Mouse (Mus musculus) embryonic facial prominence, embryonic 15.5 days (tissue): Measurements from ENCODE around the gene Hivep2. TPM values are rescaled to one million over a fixed set of nuclear protein-coding genes. Genes with fewer than 3 reads are reported as not detected.

Experiments used
- ATAC-seq: fragments of 200-750 bp; cut with Nextera tagmentation; 2 replicates; pipeline ENCODE4 v1.8.0; 2017; ENCODE audit warnings: low read depth, moderate TSS enrichment; ENCODE audit not compliant: insufficient number of reproducible peaks, low FRiP score, low TSS enrichment
- H3K27ac ChIP-seq: fragments of 300-500 bp; sonication (generic); replicated peaks from 2 replicates; pipeline ENCODE4 v1.5.1; 2015; ENCODE audit warnings: mild to moderate bottlenecking, inconsistent platforms
- H3K27me3 ChIP-seq: fragments of 300-500 bp; sonication (generic); 2 replicates; pipeline ENCODE4 v1.6.1; 2015; ENCODE audit warnings: inconsistent platforms
- H3K36me3 ChIP-seq: fragments of 300-500 bp; sonication (generic); 2 replicates; pipeline ENCODE4 v1.6.1; 2015; ENCODE audit warnings: mild to moderate bottlenecking, inconsistent platforms
- H3K4me1 ChIP-seq: fragments of 300-500 bp; sonication (generic); 2 replicates; pipeline ENCODE4 v1.6.1; 2015; ENCODE audit warnings: inconsistent platforms
- H3K4me2 ChIP-seq: fragments of 300-500 bp; sonication (generic); replicated peaks from 2 replicates; pipeline ENCODE4 v1.6.1; 2015; ENCODE audit warnings: mild to moderate bottlenecking, inconsistent platforms
- H3K4me3 ChIP-seq: fragments of 300-500 bp; sonication (generic); replicated peaks from 2 replicates; pipeline ENCODE4 v1.5.1; 2015; ENCODE audit warnings: mild to moderate bottlenecking, inconsistent platforms
- H3K9ac ChIP-seq: fragments of 300-500 bp; sonication (generic); 2 replicates; pipeline ENCODE4 v1.6.1; 2015; ENCODE audit warnings: inconsistent platforms
- H3K9me3 ChIP-seq: fragments of 300-500 bp; sonication (generic); replicated peaks from 2 replicates; pipeline ENCODE4 v1.6.1; 2016; ENCODE audit warnings: inconsistent platforms
- WGBS: fragments of 180-500 bp; shearing (Covaris S2); methylation state at CpG from one replicate; pipeline ENCODE4 v1.1.7; 2015; 5-methylcytosine and 5-hydroxymethylcytosine counted together
- polyA plus RNA-seq: library from polyadenylated mRNA; unstranded; fragments of >200 nt; fragmentation: Nextera tagmentation; extraction: Ambion mirVana; gene quantifications from 2 replicates; pipeline ENCODE4 v1.2.1, GENCODE M21; 2015

Gene Hivep2
- polyA plus RNA-seq, 1 experiment from 2014 or later: 10.0 TPM

DNA sequence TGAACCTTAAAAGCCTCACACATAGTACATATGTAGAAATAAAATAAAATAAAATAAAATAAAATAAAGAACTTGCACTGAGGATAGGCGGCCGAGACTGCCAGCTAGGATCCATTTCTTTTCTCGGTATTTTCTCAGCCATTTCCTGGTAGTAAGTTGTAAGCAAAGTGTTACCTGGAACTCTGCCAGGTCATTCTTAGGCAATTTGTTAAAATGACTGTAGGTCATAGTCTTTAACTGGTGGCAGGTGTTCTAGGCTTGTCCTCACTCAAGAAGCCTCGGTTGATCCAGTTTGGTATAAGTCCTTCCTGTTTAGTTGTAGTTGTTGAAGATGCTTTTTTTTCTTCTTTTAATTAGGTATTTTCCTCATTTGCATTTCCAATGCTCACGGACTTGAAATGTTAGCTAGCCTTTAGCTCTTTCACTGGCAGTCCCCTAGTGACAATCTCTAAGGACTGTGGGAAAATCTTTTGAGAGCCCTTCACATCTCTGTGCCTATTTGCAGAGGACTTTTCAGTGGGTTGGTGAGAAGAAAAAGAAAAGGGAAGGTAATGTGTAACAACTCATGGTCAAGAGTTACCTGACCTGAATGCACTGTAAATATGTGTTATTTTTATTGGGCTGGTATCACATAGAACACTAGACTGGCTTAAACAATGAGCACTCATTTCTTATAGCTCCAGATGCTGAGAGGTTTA, 203.1 kb downstream of the Hivep2 start:
- Histone ChIP-seq H3K27me3 (no peaks in the 10 kb centered on the region), H3K9ac (no peak overlapping the region), H3K36me3 (no peaks in the 10 kb centered on the region), H3K9me3 (no peaks in the 10 kb centered on the region), H3K4me1 (no peaks in the 10 kb centered on the region), H3K4me2 (no peak overlapping the region), H3K4me3 (no peak overlapping the region), H3K27ac (no peak overlapping the region)
- 74% methylated on average over 5 of the region's 5 CpGs for WGBS
- ATAC-seq: no peak

DNA sequence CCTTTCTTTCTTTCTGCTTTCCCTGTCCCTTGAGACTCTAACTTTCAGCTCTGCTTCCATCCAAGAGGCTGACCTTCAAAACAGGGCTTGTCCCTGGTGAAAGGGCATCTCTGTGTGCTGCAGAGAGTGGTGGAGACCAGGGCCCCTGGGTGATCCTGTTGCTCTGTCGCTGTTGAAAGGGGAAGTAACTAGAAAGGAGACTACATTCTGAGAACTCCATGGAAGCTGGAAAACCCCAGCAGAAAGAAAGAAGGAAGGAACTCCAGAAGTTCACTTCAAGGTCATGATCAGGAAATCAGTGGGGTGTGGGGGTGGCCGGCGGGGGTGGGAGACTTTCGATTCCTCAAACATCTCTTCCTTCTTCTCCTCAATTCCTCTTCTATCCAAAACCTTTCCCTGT, 208.2 kb downstream of the Hivep2 start:
- ATAC-seq: no peak
- Histone ChIP-seq H3K4me1 (no peaks in the 10 kb centered on the region), H3K4me3 (no peak overlapping the region), H3K27me3 (no peaks in the 10 kb centered on the region), H3K27ac (no peak overlapping the region), H3K36me3 (no peaks in the 10 kb centered on the region), H3K4me2 (no peak overlapping the region), H3K9me3 (no peaks in the 10 kb centered on the region), H3K9ac (no peak overlapping the region)
- 70% methylated on average over 4 of the region's 4 CpGs for WGBS

DNA sequence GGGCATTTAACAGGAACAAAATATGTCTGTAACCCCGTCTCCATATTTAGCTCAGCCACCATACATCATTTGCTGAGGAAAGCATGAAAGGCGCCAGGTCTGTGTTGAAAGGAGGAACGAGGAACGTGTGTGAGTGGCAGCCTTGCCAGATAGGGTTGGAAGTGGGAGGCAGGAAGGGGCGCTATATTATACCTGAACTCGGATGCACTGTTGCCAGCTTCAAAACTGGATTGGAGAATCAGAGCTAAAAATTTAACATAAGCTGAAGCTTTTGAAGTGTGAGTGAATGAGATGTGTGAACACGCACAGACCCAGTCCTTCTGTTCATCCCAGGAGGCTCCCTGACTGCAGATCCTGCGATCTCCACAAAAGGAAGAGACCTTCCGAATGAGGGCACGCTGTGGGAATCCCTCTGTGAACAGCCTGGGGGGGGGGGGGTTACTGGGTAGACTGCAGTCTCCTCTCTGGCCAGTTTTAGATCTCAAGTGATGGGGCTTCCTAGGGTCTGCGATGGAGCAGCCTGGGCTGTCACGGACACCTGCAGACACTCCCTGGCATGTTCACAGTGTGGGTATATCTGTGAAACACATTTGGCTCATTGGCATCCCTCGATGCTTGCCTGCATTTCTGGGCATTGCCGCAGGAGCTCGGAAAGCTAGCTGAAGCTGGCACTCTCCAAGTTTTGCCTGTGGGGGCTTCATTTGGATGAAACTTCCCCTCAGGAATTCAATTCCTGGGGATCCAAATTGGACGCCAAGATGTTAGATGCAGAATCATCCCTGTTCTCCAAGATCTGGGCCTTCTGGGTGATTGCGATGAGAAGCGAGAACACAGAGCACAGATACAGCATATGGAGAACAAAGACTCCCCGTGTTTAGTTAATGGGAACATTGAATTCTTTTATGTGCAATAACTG, 213.8 kb downstream of the Hivep2 start:
- Histone ChIP-seq H3K4me1 (no peaks in the 10 kb centered on the region), H3K36me3 (no peaks in the 10 kb centered on the region), H3K27ac (no peak overlapping the region), H3K4me2 (no peak overlapping the region), H3K9me3 (no peaks in the 10 kb centered on the region), H3K27me3 (no peaks in the 10 kb centered on the region), H3K9ac (no peak overlapping the region), H3K4me3 (no peak overlapping the region)
- ATAC-seq: no peak
- 79% methylated on average over 19 of the region's 19 CpGs for WGBS

DNA sequence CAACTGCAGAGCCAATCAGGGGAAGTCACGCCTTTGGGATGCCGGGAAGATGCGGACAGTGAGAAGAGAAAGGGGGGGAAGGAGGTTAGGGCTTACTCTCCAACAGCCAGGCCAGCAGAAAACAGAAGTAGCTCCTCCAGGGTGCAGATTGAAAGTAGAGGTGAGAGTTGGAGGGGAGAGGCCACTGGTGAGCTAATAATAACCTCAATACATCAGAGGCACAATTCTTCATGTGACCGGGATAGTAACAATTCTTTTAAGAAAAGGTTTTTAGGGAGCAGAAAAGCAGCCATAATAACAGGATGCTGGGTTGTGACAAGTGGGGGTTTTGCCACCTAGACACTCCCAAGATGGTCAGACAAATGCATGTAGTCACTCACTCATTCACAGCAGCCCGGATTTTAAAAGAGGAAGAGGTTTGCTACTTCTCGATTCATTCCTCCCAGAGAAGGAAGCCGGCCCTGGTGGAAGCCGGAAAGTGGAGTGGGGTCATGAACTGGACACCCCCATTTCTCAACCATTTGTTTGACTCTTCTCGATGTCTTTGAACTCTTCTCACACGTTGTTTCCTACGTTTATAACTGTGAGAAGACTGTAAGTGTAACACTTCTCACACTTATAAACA, 220.6 kb downstream of the Hivep2 start:
- Histone ChIP-seq H3K4me1 (no peaks in the 10 kb centered on the region), H3K9ac (no peak overlapping the region), H3K27ac (no peak overlapping the region), H3K27me3 (no peaks in the 10 kb centered on the region), H3K9me3 (no peaks in the 10 kb centered on the region), H3K36me3 (no peaks in the 10 kb centered on the region), H3K4me3 (no peak overlapping the region), H3K4me2 (no peak overlapping the region)
- no peak for ATAC-seq
- 81% methylated on average over 11 of the region's 11 CpGs for WGBS

DNA sequence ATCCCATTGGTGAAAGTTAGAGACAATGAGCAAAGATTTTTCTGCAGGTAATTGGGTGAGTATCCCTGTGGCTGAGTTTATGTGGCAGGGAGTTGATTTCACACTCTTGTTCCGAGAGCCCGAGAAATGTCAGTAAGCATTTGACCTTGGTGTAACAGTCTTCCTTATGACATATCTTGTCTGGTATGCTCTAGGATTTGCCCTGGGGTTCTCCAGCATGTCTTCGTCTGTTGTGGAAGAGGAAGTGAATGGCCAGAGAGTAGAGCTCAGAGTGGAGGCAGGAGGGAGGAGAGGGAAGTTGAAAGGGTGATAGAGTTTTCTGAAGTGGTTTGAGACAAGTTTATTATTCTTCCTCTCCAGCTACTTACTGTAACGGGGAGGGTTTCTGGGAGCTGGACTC, 223.2 kb downstream of the Hivep2 start:
- Histone ChIP-seq H3K9ac (no peak overlapping the region), H3K27ac (no peak overlapping the region), H3K27me3 (no peaks in the 10 kb centered on the region), H3K36me3 (no peaks in the 10 kb centered on the region), H3K4me3 (no peak overlapping the region), H3K9me3 (no peaks in the 10 kb centered on the region), H3K4me1 (no peaks in the 10 kb centered on the region), H3K4me2 (no peak overlapping the region)
- 33% methylated on average over 4 of the region's 4 CpGs for WGBS
- ATAC-seq: no peak

DNA sequence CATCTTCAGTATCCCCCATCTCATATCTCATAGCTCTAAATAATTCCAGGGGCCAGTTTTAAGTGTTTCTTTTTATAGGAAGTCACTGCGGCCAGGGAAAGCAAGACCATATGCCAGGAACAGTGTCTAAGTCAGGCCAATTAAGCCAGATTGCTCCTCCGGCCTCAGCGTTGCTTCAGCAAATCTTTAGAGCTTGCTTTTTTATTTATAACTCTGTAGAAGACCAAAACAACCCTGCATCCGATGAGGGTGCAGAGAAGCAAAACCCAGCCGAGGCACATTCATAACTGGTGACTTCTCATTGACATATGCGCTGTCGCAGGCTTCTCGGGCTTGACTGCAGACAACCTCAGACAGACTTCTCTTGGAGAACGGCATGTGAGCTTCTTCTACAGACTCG, 225.3 kb downstream of the Hivep2 start:
- WGBS: 67% methylated on average over 10 of the region's 10 CpGs
- H3K9ac ChIP-seq: no peak overlapping the region
- no peak overlapping the region for H3K4me2 ChIP-seq
- no peaks in the 10 kb centered on the region for H3K9me3 ChIP-seq
- ATAC-seq: no peak
- no peak overlapping the region for H3K4me3 ChIP-seq
- peaks cover 3% of the 10 kb centered on the region; the same call in 1 of the 2 replicates for H3K4me1 ChIP-seq
- no peaks in the 10 kb centered on the region for H3K27me3 ChIP-seq
- H3K27ac ChIP-seq: no peak overlapping the region
- H3K36me3 ChIP-seq: no peaks in the 10 kb centered on the region

DNA sequence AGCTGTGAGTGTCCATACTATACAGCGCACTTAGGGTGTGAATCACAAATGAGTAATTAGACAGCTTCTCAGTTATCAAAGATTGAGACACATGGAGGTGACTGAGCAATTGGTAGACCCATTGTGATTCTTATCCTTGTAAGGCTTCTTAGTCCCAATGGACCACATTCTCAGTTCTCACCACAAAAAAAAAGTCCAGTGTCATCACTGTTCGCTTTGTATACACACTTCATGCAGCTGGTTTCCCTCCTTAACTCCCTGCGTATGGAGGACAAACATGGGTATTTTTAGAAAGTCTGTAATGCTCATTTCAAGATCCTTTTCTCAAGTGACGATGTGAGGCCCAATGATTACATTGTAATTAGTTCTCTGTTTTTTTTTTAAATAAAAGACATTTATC, 226.3 kb downstream of the Hivep2 start:
- WGBS: 69% methylated on average over 4 of the region's 4 CpGs
- no peak for ATAC-seq

DNA sequence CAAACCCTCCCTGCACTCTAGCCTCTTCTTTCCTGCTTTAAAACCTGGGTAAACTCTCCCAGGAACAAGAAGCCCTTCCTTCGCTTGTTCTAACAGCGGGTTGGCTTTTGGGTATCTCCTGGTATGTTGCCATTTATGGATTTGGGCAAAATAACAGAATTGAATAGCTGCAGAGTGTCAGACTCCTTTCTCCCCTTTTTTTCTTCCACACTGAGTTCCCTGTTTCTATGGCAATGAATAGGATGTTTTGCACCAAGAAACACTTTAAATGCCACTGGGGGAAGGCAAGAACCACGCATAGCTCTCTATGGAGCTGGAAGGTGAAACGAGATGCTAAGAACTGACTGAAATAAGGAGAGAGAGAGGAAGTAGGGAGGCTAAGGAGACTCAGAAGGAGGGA, 227.8 kb downstream of the Hivep2 start:
- WGBS: 83% methylated on average over 4 of the region's 4 CpGs
- H3K9ac ChIP-seq: no peak overlapping the region
- H3K4me1 ChIP-seq: peaks cover 5% of the 10 kb centered on the region; the same call in 1 of the 2 replicates
- H3K36me3 ChIP-seq: no peaks in the 10 kb centered on the region
- ATAC-seq: no peak
- no peak overlapping the region for H3K4me2 ChIP-seq
- no peaks in the 10 kb centered on the region for H3K27me3 ChIP-seq
- no peak overlapping the region for H3K4me3 ChIP-seq
- no peaks in the 10 kb centered on the region for H3K9me3 ChIP-seq
- H3K27ac ChIP-seq: no peak overlapping the region

More for the DNA sequence above, 226.3 kb downstream of the Hivep2 start:
- Histone ChIP-seq H3K36me3 (no peaks in the 10 kb centered on the region), H3K27me3 (no peaks in the 10 kb centered on the region), H3K4me3 (no peak overlapping the region), H3K9ac (no peak overlapping the region), H3K4me1 (peaks cover 5% of the 10 kb centered on the region; the same call in 1 of the 2 replicates), H3K4me2 (no peak overlapping the region), H3K9me3 (no peaks in the 10 kb centered on the region), H3K27ac (no peak overlapping the region)

DNA sequence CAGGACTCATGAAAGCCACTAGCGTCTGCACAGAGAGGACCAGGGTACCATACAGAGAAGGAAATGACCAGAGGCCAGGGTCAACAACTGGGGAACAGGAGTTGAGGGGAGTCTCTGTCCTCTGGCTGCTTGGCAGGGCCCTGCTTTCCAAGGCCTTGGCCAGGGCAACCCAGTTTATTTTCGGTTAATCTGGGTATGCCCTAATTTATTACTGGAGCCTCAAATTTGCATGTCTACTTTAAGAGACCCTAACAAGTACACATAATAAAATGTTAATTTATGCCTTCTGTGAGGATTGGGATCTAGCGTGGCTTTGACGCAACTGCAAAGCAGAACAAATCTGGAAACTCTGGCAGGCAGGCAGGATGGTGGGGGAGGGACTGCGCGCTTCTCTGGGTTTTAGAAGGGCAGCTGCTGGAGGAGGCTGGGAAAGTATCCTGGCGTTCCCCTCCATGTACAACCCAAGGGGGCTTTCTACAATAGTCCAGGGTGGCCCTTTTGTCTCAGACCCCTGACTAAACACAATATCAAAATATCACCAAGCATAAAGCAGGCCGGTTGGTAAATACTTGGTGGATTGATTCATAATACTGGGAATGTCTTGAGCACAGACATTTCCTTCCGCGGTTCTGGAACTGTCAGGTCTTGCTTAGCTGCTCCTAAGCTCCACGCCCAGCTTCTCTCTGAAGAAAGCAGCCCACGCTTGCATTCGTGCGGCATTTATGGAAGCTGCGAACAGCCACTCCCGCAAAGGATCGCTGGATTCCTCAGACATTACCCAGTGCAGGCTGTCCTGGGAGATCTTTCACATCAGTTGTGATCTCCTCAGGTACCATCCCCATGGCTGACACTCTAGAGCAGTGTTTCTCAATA, 230.1 kb downstream of the Hivep2 start:
- 60% methylated on average over 17 of the region's 17 CpGs for WGBS
- no peak overlapping the region for H3K4me3 ChIP-seq
- no peak overlapping the region for H3K9ac ChIP-seq

DNA sequence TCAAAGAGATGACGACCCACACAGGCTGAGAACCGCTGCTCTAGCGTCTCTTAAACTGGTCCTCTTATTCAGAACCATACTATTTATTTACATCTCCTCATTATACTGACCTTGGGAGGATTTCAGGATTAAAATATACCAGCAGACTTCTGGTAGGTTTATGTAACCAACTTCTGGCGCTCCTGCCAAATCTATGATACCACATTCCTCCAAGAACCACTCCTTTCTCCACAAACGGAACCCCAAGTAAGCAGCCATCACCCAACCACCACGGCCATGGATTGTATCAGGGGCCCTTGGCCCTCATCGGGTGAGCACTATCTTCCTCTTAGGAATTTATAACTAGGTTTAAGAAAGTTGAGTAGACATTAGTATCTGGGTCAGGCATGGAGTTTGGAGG, 230.9 kb downstream of the Hivep2 start:
- Histone ChIP-seq H3K4me1 (peaks cover 5% of the 10 kb centered on the region; the same call in 1 of the 2 replicates), H3K9me3 (no peaks in the 10 kb centered on the region), H3K36me3 (no peaks in the 10 kb centered on the region), H3K27me3 (no peaks in the 10 kb centered on the region), H3K27ac (no peak overlapping the region), H3K4me3 (no peak overlapping the region), H3K4me2 (no peak overlapping the region), H3K9ac (no peak overlapping the region)
- 84% methylated on average over 7 of the region's 7 CpGs for WGBS
- no peak for ATAC-seq

More for the DNA sequence above, 230.1 kb downstream of the Hivep2 start:
- peak; percentile 57; the same call in 1 of the 2 replicates for ATAC-seq
- Histone ChIP-seq H3K36me3 (no peaks in the 10 kb centered on the region), H3K4me1 (peaks cover 5% of the 10 kb centered on the region; the same call in 1 of the 2 replicates), H3K4me2 (peak overlapping the region; percentile 4; the same call in 1 of the 2 replicates), H3K9me3 (no peaks in the 10 kb centered on the region), H3K27ac (no peak overlapping the region), H3K27me3 (no peaks in the 10 kb centered on the region)
